Mouse (Mus musculus) liver, embryonic 14.5 days (tissue): Measurements from ENCODE around the gene Unc13d.

Experiments used
- CTCF ChIP-seq: IDR thresholded peaks from 2 replicates; pipeline ENCODE4 v1.5.1; 2016; ENCODE audit warnings: antibody characterized with exemption, low read depth, control low read depth
- EP300 ChIP-seq: IDR thresholded peaks from 2 replicates; pipeline ENCODE4 v1.6.1; 2016; ENCODE audit warnings: antibody characterized with exemption, low read depth

DNA sequence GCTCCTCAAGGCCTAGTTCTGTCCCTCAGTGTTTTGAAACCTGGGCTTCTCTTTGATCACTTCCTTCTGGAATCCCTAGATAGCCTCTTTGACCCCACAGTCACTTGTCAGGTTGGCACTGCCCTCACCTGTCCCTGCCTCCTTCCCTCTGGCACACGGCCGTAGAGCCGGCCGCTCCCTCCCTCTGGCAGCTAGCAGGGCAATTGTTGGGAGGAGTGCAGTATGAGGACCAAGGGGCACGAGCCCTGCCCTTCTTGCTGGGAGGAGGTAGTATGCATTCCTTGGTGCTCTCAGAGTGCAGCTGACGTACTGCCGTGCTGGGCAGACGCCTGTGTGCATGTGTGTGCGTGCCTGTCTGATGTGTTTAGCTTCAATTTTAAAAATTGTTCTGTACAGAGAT lies 17.2 kb downstream of the Unc13d start:
- TF ChIP-seq CTCF = no peak
- no peak for TF ChIP-seq EP300
